Mouse (Mus musculus) large intestine, adult 2 months (tissue): Measurements from ENCODE around the gene Olfr550. TPM values are rescaled to one million over a fixed set of nuclear protein-coding genes. Genes with fewer than 3 reads are reported as not detected.
A peak's percentile ranks its signal among the peaks of the same experiment; 100 is the strongest.
"Not testable (repeated sequence)": the region's sequence is repeated elsewhere in the genome, so short reads cannot be mapped to it uniquely, and the experiment has no call there.

Source experiments
- DNase-seq: peaks from one replicate; pipeline ENCODE4 v3.0.0-alpha.2; 2012; ENCODE audit warnings: low read depth, low spot score
- WGBS: fragments of 180-500 bp; shearing (Covaris S2); methylation state at CpG from one replicate; pipeline ENCODE4 v1.1.7; 2018; 5-methylcytosine and 5-hydroxymethylcytosine counted together
- polyA plus RNA-seq: library from polyadenylated mRNA; depleted of rRNA; stranded (reverse); fragments of >200 nt; gene quantifications from 2 replicates; pipeline ENCODE4 v1.2.3, GENCODE M21; 2012; rRNA removed

The Olfr550 gene
- not detected in 2 replicates for polyA plus RNA-seq

DNA sequence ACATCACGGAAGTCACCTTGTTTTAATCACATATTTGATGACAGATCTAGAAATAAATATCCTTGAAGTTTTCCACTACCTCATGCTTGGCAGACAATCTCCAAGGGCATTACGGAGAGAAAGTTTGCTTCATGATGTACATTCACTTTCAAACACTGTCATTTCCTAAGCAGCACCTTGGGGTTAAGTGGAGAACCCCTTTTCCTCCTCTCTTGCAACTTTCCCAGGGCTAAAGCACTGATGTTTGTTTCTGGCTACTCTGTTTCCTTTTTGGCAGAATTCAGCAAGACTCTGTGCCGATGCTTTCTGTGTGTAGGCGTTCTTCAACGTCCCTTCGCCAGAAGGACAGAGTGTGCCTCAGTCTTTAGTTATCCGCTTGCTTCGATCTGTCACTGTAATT, at the start of gene Olfr550:
Olfr550 (plus strand) TSS at position 301 of the 400 bp plus-strand sequence.
- WGBS, result 84% methylated on average over 8 of the region's 8 CpGs
- no peak for DNase-seq

DNA sequence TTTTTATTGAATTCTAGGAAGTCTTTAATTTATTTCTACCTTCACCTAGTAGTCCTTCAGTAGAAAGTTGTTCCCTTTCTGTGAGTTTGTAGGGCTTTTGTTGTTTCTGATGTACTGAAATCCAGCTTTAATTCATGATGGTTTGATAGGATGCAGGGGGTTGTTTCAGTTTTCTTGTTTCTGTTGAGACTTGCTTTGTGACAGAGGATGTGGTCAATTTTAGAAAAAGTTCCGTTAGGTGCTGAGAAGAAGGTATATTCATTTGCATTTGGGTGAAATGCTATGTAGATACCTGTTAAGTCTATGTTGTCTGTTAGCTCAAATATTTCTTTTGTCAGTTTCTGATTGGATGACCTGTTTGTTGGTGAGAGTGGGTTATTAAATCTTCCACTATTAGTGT, 42.2 kb upstream of the Olfr550 start:
- 79% methylated on average over 1 of the region's 1 CpGs for WGBS

DNA sequence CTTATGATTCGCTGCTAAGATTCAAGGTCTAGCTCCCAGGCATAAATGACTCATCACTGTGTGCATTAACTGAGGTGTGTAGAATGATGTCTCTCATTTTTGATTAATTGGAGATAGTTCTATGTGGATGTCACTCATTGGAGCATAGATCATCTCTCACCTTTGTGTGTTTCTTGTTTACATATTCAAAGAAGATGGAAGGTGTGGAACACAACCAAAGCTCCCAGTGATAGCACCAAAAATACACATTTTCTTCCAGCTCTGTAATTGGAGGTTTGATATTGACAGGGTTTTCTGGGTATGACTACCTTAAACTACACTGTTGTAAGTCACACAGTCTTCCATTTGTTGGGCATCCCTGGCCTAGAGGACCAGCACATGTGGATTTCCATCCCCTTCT, 36.8 kb upstream of the Olfr550 start, which contains the start of gene Olfr547:
Olfr547 (plus strand) TSS at position 301 of the 400 bp plus-strand sequence.
- no peak for DNase-seq
- 34% methylated on average over 1 of the region's 1 CpGs for WGBS

More for the DNA sequence above, 42.2 kb upstream of the Olfr550 start:
- DNase-seq, result no peak

DNA sequence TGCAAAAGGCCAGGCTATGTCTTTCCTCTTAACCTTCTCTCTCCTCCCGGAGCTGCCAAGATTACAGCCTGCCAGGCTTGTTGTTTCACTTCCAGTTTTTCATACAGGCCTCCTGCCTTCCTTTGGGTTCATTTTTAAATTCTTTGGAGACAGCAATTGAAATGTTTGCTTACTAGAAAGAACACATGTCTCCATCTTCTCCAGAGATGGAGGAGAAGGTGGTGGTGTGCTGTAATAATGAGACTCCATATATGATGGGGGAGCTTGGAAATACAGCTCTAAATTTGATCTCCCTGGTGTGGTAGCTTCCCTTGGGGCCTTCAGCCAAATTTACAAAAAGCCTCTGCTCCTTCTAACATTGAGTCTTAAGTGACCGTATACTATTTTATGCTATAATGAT, 30.6 kb upstream of the Olfr550 start, which contains the start of gene Olfr548-ps1:
Olfr548-ps1 (plus strand) TSS at position 301 of the 400 bp plus-strand sequence.
- DNase-seq, result no peak
- 81% methylated on average over 2 of the region's 2 CpGs for WGBS

DNA sequence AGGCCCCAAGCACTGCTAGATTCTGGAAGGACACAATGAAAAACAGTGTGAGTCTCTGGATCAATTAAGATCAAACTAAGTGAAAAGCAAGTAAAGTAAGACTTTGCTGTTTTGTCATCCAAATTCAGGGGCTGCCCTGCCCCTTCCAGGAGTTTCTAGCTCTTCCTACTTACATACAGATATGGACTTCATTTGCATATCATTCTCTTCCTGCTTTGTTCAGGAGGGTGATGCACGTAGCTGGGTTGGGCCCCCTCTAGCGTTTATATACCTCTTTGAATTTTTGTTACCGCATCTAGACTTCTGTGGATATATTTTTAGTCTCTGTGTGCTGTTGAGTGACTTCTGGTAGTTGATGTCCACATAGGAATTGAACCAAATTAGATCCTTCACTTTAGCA, 30.0 kb upstream of the Olfr550 start:
- 40% methylated on average over 3 of the region's 3 CpGs for WGBS
- no peak for DNase-seq

DNA sequence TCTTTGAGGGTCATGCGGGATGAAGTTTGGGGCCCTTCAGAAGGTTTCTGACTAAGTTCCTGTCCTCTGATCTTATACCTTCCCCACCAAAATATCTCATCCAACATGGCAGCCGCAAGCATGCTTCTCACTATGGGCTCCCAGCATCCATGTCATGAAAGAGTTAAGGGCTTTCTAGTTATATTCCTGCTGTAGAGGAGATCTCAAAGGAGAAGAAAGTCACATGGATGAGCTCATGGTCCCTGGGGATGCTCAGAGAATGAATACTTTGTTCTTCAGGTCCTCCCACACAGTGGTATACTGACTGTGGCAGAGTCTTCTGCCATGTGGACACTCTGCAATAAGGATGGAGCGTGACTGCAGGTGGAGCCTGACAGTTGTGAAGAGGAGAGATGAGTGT, 21.7 kb upstream of the Olfr550 start, which contains the start of gene Olfr549:
Olfr549 (plus strand) TSS at position 301 of the 400 bp plus-strand sequence.
- 84% methylated on average over 3 of the region's 3 CpGs for WGBS
- DNase-seq, result no peak

DNA sequence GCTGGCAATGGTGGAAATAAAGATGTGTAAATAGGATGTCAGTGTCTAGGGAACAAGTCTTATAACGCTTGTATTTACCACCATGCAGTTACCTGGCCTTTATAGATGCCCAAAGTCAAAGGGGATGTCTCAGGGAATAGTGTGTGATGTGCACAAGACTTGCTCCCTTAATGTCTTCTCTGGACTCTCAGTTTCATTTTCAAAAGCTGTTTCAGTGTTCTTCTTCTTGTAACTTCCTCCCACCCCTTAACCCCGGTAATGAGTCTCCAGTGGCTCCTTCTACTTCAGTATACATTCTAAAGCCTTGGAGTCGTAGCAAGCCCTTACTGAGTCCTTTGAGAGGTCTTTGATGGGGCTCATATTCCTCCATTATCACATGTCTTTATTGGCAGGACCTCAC, 18.0 kb upstream of the Olfr550 start:
- WGBS, result 62% methylated on average over 3 of the region's 3 CpGs
- no peak for DNase-seq

DNA sequence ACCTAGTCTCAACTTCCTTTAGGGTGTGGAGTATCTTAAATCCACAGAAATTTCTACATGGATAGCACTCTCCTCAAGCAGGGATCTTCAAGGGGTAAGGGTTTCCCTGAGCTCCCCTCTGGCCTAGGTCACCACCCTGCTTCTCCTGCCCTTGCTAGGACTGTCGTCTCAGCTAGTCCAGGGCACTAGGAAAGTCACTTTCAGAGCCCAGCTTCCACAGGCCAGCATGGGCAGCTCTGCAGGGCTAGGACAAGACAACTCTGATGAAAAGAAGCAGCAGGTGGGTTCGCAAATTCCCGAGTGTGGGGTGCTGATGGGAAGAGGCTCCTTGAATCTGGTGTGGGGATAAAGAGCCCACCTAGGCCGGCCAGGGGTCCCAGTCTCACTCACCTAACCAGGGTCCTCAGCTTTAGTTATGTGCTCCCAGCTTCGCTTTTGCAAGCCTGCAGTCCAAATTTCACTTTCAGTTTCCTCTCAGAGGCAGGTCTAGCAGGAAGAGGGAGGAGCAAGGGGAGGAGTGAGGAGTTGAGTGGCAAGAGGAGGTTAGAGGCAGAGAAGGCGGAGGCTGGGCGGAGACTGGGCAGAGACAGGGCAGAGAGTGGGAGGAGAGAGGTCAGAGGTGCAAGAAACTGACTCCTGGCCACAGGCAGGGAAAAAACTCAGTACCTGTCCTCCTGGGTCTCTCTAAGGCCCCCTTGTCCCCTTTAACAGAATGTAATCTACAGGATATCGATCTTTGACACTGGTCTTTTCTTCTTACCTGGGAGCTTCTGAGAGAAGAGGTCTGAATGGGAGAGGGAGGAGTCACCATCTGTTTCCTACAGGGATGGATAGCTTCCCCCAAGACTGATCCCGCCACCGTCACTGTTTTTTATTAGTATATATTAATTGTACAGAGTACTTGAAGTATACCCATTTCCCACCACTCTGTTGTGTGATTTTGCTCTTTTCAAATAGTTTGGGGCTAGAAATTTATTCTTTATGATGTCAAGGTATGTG, 5.9 kb upstream of the Olfr550 start, which contains the start of gene Trim21:
Trim21 (minus strand) TSS at position 488 of the 999 bp plus-strand sequence.
- DNase-seq, result peak; percentile 92
- WGBS, result 5% methylated on average over 10 of the region's 10 CpGs

DNA sequence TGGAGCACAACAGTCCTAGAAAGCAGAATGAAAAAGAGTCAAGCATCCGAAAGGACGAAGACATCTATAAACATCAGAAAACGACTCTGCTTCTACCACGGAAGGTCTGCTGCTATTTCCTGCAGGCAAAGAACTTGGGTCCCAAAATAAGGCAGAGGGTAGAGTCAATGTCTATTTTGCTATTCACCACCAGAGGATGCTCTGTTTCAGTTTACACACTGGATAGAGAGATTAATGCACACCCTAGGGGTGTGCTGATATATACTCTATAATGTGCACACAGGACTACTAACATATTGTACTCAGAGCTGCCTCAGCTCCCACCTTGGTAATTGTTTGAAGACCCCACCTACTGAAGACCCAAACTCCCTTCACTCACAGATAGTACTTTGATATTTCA, 5.0 kb upstream of the Olfr550 start:
- 81% methylated on average over 4 of the region's 4 CpGs for WGBS
- no peak for DNase-seq

DNA sequence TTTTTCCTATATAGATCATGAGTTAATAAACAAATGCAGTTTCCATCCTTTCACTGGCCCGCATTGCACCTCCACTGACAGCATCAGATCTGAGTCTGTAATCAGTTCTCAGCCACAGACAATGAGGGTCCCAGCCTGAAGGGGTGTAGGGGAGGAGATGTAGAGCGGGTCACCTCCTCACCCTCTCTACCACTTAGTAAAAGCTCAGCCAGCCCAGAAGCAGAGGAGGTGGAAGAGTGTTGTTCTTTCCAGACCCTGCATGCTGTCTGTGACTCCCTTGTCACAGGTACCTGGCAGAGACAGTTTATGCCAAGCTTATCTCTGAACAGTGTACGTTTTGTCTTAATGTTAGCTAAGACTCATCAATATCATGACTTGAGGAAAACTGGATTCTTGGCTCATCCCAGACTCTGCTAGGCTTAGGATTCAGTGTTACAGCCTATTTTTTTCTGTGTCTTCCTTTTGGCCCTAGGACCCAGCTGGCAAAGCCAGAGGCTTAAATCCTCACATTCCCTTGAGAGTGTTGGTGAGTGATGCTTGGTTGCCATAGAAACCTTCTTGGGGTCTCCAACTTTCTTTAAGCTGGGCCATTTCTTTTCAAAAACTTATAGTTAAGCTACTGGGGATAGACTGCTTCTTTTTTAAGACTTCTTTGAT, 2.1 kb downstream of the Olfr550 start:
- no peak for DNase-seq
- WGBS, result 81% methylated on average over 3 of the region's 3 CpGs

DNA sequence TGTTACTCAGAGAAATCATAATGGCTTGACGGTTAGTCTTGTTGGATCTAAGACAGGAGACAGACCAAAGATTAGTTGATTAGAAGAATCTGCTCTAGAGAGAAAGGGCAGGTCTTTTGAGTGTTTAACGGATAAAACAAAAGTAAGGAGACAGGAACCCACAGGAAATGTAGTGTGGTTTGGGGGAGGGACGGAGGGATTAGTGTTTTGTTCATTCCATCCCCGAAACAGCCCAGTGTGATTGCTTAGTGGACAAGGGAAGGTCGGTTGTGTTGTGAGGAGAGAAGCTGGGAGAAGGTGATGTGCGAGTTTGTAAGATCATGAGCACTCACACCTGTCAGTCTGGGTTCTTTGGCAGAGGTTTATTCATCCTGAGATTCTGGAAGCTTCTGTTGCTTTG, 4.8 kb downstream of the Olfr550 start:
- no peak for DNase-seq
- WGBS, result 65% methylated on average over 6 of the region's 6 CpGs

DNA sequence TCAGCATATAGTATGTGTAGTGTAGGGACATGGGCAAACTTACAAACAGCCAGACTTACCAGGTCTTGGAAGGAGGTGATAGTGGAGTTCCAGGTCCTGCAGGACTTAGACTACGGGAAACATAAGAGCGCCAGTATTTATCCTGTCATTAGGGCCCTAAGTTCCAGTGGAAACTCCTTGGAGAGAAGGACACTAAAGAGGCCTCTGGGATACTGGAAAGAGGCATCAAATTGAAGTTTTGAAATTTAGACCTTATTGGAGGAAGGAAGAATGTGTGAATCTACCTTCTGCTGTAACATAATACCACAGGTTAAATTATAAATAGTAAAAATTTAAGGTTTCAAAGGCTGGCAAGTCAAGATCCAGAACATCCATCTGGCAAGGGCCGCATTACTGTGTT, 20.5 kb downstream of the Olfr550 start, which contains the start of gene Olfr551:
Olfr551 (minus strand) TSS at position 101 of the 400 bp plus-strand sequence.
- 91% methylated on average over 3 of the region's 3 CpGs for WGBS
- DNase-seq, result no peak

DNA sequence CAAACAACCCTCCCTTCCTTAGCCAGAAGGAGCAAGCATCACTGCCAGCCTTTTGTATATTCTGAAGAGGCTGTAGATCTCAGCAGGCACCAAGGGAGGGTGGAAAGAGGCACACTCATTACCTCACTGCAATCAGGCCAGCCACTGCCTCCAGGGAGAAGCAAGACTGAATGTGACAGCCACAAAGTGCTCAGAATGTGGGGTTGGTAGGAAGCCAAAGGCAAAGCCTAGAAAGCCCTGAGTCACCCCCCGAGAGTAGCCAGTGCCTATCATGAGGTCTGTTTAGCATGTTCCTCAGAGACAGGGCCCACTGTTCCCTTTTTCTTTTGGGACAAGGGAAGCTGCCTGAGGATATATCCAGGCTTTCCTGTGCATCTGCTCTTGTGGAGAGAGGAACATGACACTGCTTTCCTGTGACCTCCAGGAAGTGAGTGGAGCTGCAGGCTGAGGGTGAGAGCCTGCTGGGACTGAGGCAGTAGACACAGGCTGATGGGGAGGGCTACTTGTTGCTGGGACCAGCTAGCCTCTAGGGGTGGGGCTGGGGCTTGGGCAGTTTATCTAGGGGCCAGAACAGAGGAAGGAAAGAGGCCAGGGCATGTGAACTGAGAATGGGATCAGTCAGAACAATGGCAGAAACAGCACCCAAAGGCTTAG, 26.3 kb downstream of the Olfr550 start, which contains the start of gene Olfr552:
Olfr552 (plus strand) TSS at position 393 of the 654 bp plus-strand sequence.
- no peak for DNase-seq
- 45% methylated on average over 1 of the region's 1 CpGs for WGBS

DNA sequence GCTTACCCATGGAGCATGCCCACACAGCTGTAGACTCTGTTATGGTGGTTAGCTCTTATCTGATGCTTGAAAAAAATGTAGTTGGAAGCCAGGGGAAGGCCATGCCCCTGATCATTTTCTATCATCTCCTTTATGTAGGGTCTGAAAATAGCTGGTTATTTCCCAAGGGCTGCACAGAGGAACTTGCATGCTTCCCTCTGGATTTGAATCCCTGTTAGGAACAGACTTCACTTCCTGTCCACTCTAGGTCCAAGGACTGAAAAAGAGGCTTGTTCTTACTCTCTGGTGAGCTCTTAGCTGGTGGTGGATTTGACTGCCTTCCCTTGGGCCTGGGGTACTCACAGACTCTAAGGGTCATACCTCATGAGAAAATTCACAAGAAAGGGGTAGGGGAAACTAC, 46.9 kb downstream of the Olfr550 start, which contains the start of gene Olfr553:
Olfr553 (minus strand) TSS at position 101 of the 400 bp plus-strand sequence.
- DNase-seq, result no peak

DNA sequence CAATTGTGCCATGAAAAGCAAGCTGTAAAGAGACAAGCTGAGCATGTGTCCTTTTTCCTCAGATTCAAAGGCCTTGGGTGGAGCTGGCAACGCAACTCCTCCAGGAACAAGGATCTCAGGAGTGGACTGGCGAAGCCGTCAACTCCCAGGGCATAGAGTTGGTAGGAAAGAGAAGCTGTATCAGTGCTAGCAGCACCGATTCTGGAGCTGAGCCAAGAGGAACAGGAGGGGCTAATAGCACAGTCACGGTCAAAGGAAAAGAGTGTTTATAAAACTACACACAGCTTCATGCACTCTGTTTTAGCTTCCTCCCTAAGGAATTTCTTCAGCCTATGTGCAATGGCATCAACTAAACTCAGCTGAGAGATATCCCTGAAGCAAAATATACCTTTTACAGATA, 48.4 kb downstream of the Olfr550 start:
- no peak for DNase-seq
- 16% methylated on average over 5 of the region's 5 CpGs for WGBS

DNA sequence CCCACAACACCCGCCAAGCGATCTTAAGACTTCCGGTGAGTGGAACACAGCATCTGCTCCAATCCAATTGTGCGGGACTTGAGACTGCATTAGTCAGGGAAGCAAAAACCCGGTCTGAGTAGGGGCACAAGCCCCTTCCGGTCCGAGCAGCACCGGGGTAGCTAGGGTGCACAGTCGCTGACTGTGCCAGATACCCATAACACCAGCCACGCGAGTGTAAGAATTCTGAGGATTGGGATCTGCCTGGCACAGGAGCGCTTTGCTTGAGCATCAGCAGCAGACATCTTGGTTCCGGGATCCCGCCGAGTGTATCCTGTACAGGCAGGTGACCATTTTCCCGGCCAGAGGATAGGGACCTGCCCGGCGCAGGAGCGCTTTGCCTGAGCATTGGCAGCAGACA, 49.1 kb downstream of the Olfr550 start:
- DNase-seq, result not testable (repeated sequence)
- 88% methylated on average over 19 of the region's 19 CpGs for WGBS
